Mouse (Mus musculus): ENCODE measurements at regions not wholly inside any gene's neighbourhood (a gene's known extent, or its start where the extent isn't known, plus 50 kb on each side); places are given as distances from the start of the nearest gene placed in this dataset.

- TF ChIP-seq CTCF (IDR thresholded peaks at IDR 0.05; ENCODE audit: low read depth) (no peak), EP300 (IDR thresholded peaks at IDR 0.05; ENCODE audit: low read depth) (no peak)
Observed at GRCm38 (mm10) chr17:76136660-76137495, 585.1 kb upstream of the Fam98a start.
